Mouse (Mus musculus) forebrain, embryonic 10.5 days (tissue): ENCODE data around the gene Ncln. TPM values are rescaled to one million over a fixed set of nuclear protein-coding genes. Genes with fewer than 3 reads are reported as not detected.

Experiments
- DNase-seq: peaks from one replicate; pipeline ENCODE4 v3.0.0-alpha.2; 2017; ENCODE audit warnings: low spot score; ENCODE audit errors: extremely low spot score
- H3K27ac ChIP-seq: fragments of 300-500 bp; sonication (generic); 2 replicates; pipeline ENCODE4 v1.5.1; 2016; ENCODE audit warnings: mild to moderate bottlenecking
- H3K27me3 ChIP-seq: fragments of 300-500 bp; sonication (generic); 2 replicates; pipeline ENCODE4 v1.6.1; 2016; ENCODE audit warnings: mild to moderate bottlenecking; ENCODE audit not compliant: poor library complexity, severe bottlenecking
- H3K36me3 ChIP-seq: fragments of 300-500 bp; sonication (generic); replicated peaks from 2 replicates; pipeline ENCODE4 v1.6.1; 2016; ENCODE audit warnings: mild to moderate bottlenecking, moderate library complexity
- H3K4me1 ChIP-seq: fragments of 300-500 bp; sonication (generic); 2 replicates; pipeline ENCODE4 v1.6.1; 2016
- H3K4me3 ChIP-seq: fragments of 300-500 bp; sonication (generic); 2 replicates; pipeline ENCODE4 v1.5.1; 2016; ENCODE audit warnings: mild to moderate bottlenecking, moderate library complexity
- H3K9me3 ChIP-seq: fragments of 300-500 bp; sonication (generic); 2 replicates; pipeline ENCODE4 v1.6.1; 2016; ENCODE audit warnings: mild to moderate bottlenecking, moderate library complexity
- WGBS: fragments of 180-500 bp; shearing (Covaris S2); methylation state at CpG from one replicate; pipeline ENCODE4 v1.1.7; 2016; 5-methylcytosine and 5-hydroxymethylcytosine counted together
- polyA plus RNA-seq: library from polyadenylated mRNA; unstranded; fragments of >200 nt; fragmentation: Nextera tagmentation; extraction: Ambion mirVana; gene quantifications from 2 replicates; pipeline ENCODE4 v1.2.1, GENCODE M21; 2016

The Ncln gene
- polyA plus RNA-seq, 1 experiment from 2014 or later = 88.2 TPM

DNA sequence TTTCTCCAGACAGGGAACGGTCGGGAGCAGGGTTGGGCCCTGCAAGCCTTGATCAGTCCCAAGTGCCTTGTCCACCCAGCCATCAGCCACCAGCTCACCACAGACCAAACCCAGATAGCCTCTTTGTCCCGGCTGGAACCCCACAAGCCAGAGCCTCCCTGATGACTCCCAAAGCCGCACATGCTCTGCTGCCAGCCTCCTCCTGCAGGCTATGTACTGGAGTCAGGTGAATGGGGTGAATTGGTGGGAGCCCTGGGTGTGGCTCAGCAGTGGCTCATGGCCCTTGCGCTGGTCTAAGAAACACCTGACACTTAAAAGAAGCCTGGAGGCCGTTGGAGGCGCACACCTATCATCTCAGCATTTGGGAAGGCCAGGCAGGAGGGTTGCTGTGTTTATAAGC, 33.3 kb downstream of the Ncln start:
- peaks cover 96% of the 10 kb centered on the region for H3K27me3 ChIP-seq
- peaks cover 49% of the 10 kb centered on the region for H3K4me1 ChIP-seq
- WGBS = 82% methylated on average over 7 of the region's 7 CpGs
- H3K27ac ChIP-seq = no peak overlapping the region
- DNase-seq = no peak
- no peaks in the 10 kb centered on the region for H3K36me3 ChIP-seq
- H3K9me3 ChIP-seq = no peaks in the 10 kb centered on the region
- 0 out of 2 replicates have a peak overlapping the region, but pooled peaks have one; percentile 1 for H3K4me3 ChIP-seq

GRCm38 (mm10) chr10:81462415-81462804, 33.8 kb downstream of the Ncln start:
- H3K27ac ChIP-seq = no peak overlapping the region
- 41% methylated on average over 7 of the region's 7 CpGs for WGBS
- DNase-seq = no peak
- H3K4me1 ChIP-seq = peaks cover 49% of the 10 kb centered on the region
- no peaks in the 10 kb centered on the region for H3K9me3 ChIP-seq
- peaks cover 98% of the 10 kb centered on the region for H3K27me3 ChIP-seq
- no peak overlapping the region for H3K4me3 ChIP-seq
- H3K36me3 ChIP-seq = no peaks in the 10 kb centered on the region

DNA sequence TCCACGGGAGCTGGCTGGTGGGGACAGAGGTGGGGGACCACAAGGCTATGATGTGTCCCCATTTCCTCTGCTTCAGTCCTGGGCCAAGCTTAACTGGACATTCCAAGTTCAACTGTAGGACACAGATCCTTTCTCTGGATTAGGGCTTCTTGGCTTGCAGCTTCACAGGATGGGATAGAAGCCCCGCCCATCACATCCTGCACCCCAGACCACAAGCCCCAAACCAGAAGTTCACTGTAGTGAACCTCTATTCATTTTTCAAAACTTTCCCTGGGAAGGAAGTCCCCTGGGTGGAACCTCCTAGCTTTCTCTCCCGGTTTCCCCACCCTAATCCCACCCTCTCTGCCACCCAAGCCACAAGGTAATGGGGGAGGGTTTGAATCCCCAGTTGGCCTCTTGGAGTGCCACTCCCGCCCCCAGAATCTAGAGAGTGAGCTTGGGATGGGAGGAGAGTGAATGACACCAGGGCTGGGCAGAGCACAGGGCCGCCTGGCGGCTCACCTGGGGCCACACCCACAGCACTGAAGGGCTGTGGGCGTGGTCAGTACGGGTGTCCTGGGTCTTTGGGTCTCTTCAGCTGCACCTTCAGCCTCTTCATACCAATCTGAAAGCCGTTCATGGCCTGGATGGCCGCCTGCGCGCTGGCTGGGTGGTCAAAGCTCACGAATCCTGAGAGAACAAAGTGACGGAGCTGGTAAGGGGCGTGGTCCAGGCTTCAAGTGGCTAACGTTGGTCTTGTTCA, 34.3 kb downstream of the Ncln start:
- H3K9me3 ChIP-seq = no peaks in the 10 kb centered on the region
- H3K4me1 ChIP-seq = peaks cover 45% of the 10 kb centered on the region
- H3K27ac ChIP-seq = no peak overlapping the region
- DNase-seq = no peak
- peaks cover 100% of the 10 kb centered on the region for H3K27me3 ChIP-seq
- no peak overlapping the region for H3K4me3 ChIP-seq
- no peaks in the 10 kb centered on the region for H3K36me3 ChIP-seq
- WGBS = 6% methylated on average over 16 of the region's 16 CpGs

- H3K27me3 ChIP-seq = peaks cover 100% of the 10 kb centered on the region
- no peak overlapping the region for H3K4me3 ChIP-seq
- no peaks in the 10 kb centered on the region for H3K36me3 ChIP-seq
- no peak overlapping the region for H3K27ac ChIP-seq
- H3K4me1 ChIP-seq = peaks cover 43% of the 10 kb centered on the region
- DNase-seq = peak; percentile 14
- no peaks in the 10 kb centered on the region for H3K9me3 ChIP-seq
- 41% methylated on average over 11 of the region's 11 CpGs for WGBS
Observed at GRCm38 (mm10) chr10:81460951-81461350, 35.2 kb downstream of the Ncln start.

GRCm38 (mm10) chr10:81460471-81460870, 35.7 kb downstream of the Ncln start:
- no peak for DNase-seq
- H3K27me3 ChIP-seq = peaks cover 100% of the 10 kb centered on the region
- H3K27ac ChIP-seq = no peak overlapping the region
- 26% methylated on average over 20 of the region's 20 CpGs for WGBS
- peaks cover 41% of the 10 kb centered on the region for H3K4me1 ChIP-seq
- no peak overlapping the region for H3K4me3 ChIP-seq
- no peaks in the 10 kb centered on the region for H3K9me3 ChIP-seq
- H3K36me3 ChIP-seq = no peaks in the 10 kb centered on the region

- no peak for DNase-seq
- WGBS = 72% methylated on average over 21 of the region's 21 CpGs
- H3K9me3 ChIP-seq = no peaks in the 10 kb centered on the region
- no peaks in the 10 kb centered on the region for H3K36me3 ChIP-seq
- peaks cover 30% of the 10 kb centered on the region for H3K4me1 ChIP-seq
- H3K27me3 ChIP-seq = peaks cover 100% of the 10 kb centered on the region
- H3K4me3 ChIP-seq = no peak overlapping the region
- H3K27ac ChIP-seq = no peak overlapping the region
Observed at GRCm38 (mm10) chr10:81459399-81459798, 36.8 kb downstream of the Ncln start.

GRCm38 (mm10) chr10:81458267-81458666, 37.9 kb downstream of the Ncln start:
- H3K9me3 ChIP-seq = no peaks in the 10 kb centered on the region
- no peaks in the 10 kb centered on the region for H3K36me3 ChIP-seq
- 84% methylated on average over 6 of the region's 6 CpGs for WGBS
- H3K27me3 ChIP-seq = peaks cover 100% of the 10 kb centered on the region
- DNase-seq = no peak
- peaks cover 21% of the 10 kb centered on the region for H3K4me1 ChIP-seq
- no peak overlapping the region for H3K27ac ChIP-seq
- no peak overlapping the region for H3K4me3 ChIP-seq

DNA sequence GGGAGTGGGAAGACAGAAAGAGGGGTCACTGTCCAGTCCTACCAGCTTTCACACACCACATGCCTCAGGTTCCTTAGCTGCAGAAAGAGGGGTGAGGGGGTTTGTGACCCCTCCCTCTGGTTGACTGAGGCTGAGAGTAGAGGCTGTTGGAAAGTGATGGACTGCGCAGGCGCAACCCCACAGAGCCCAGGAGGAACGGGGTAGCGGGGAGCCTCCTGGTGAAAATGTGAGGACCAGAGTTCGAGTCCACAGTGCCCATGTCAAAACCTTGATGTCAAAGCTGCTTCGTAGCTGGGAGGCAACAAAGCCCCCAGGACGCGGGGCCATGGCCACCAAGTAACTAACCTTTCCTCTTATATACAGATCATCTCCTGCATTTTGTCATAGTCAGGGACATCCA, 38.6 kb downstream of the Ncln start:
- DNase-seq = no peak
- Histone ChIP-seq H3K4me1 (peaks cover 21% of the 10 kb centered on the region), H3K4me3 (no peak overlapping the region), H3K36me3 (no peaks in the 10 kb centered on the region), H3K27ac (no peak overlapping the region), H3K27me3 (peaks cover 100% of the 10 kb centered on the region), H3K9me3 (no peaks in the 10 kb centered on the region)
- 85% methylated on average over 8 of the region's 8 CpGs for WGBS

- H3K9me3 ChIP-seq = no peaks in the 10 kb centered on the region
- no peaks in the 10 kb centered on the region for H3K36me3 ChIP-seq
- no peak overlapping the region for H3K27ac ChIP-seq
- no peak overlapping the region for H3K4me3 ChIP-seq
- DNase-seq = no peak
- 61% methylated on average over 12 of the region's 12 CpGs for WGBS
- peaks cover 100% of the 10 kb centered on the region for H3K27me3 ChIP-seq
- H3K4me1 ChIP-seq = peaks cover 21% of the 10 kb centered on the region
Observed at GRCm38 (mm10) chr10:81456983-81457563, 39.1 kb downstream of the Ncln start.

- no peak within 1 kb of the TSS for H3K27ac ChIP-seq
- H3K36me3 ChIP-seq = no peaks in the 10 kb centered on the region
- H3K4me3 ChIP-seq = no peak within 1 kb of the TSS
- H3K4me1 ChIP-seq = peaks cover 13% of the 10 kb centered on the region
- no peaks in the 10 kb centered on the region for H3K9me3 ChIP-seq
- WGBS = 69% methylated on average over 28 of the region's 28 CpGs
- peaks cover 100% of the 10 kb centered on the region for H3K27me3 ChIP-seq
- no peak for DNase-seq
Observed at GRCm38 (mm10) chr10:81455181-81455895, 40.9 kb downstream of the Ncln start, which contains the start of gene Nfic. TSS of gene Nfic (minus strand) at chr10:81455635.

DNA sequence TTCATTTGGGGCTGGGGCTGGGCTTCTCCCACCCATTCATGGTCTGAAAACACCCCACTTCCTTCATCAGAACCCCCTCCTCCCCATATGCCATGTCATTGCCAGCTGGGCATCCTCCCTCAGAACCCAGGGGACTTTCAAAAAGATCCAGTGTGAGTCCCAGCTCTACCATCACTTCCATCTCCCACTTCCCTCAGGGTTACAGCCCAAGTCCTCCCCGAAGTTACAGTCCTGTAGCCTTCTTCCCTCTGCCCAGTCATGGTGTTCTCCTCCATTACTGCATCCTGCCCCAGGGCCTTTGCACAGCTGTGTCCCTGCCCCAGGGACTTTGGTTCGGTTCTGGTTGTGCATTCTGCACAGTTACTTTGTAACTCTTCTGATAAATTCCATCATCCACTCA, 42.1 kb downstream of the Ncln start:
- WGBS = 75% methylated on average over 2 of the region's 2 CpGs
- Histone ChIP-seq H3K27ac (no peak overlapping the region), H3K36me3 (no peaks in the 10 kb centered on the region), H3K27me3 (peaks cover 90% of the 10 kb centered on the region), H3K4me3 (no peak overlapping the region), H3K4me1 (peaks cover 6% of the 10 kb centered on the region), H3K9me3 (no peaks in the 10 kb centered on the region)
- DNase-seq = no peak

GRCm38 (mm10) chr10:81452947-81453288, 43.3 kb downstream of the Ncln start:
- Histone ChIP-seq H3K36me3 (no peaks in the 10 kb centered on the region), H3K4me3 (no peak overlapping the region), H3K9me3 (no peaks in the 10 kb centered on the region), H3K4me1 (peaks cover 6% of the 10 kb centered on the region), H3K27me3 (peaks cover 78% of the 10 kb centered on the region), H3K27ac (no peak overlapping the region)
- WGBS = 6% methylated on average over 14 of the region's 14 CpGs
- DNase-seq = peak; percentile 23
